Mouse (Mus musculus) kidney, postnatal 0 days (tissue): Measurements from ENCODE around the gene Gm13275. TPM values are rescaled to one million over a fixed set of nuclear protein-coding genes. Genes with fewer than 3 reads are reported as not detected.
"Not testable (repeated sequence)": the region's sequence is repeated elsewhere in the genome, so short reads cannot be mapped to it uniquely, and the experiment has no call there.

ENCODE experiments used
- ATAC-seq: fragments of 200-750 bp; cut with Nextera tagmentation; replicated peaks from 2 replicates; pipeline ENCODE4 v1.8.0; 2017; ENCODE audit warnings: low read depth, moderate number of reproducible peaks, moderate TSS enrichment, moderate library complexity; ENCODE audit not compliant: low FRiP score
- DNase-seq: peaks from one replicate; pipeline ENCODE4 v3.0.0-alpha.2; 2016; ENCODE audit warnings: low spot score
- H3K27ac ChIP-seq: fragments of 300-500 bp; sonication (generic); 2 replicates; pipeline ENCODE4 v1.5.1; 2014; ENCODE audit warnings: mild to moderate bottlenecking
- H3K27me3 ChIP-seq: fragments of 300-500 bp; sonication (generic); 2 replicates; pipeline ENCODE4 v1.6.1; 2014; ENCODE audit warnings: low read length, mixed read lengths; ENCODE audit not compliant: insufficient read depth
- H3K36me3 ChIP-seq: fragments of 300-500 bp; sonication (generic); 2 replicates; pipeline ENCODE4 v1.6.1; 2014; ENCODE audit warnings: low read length, mixed read lengths; ENCODE audit not compliant: insufficient read depth
- H3K4me1 ChIP-seq: fragments of 300-500 bp; sonication (generic); replicated peaks from 2 replicates; pipeline ENCODE4 v1.6.1; 2014; ENCODE audit warnings: antibody characterized with exemption, low read length, mixed read lengths; ENCODE audit not compliant: insufficient read depth
- H3K4me2 ChIP-seq: fragments of 300-500 bp; sonication (generic); 2 replicates; pipeline ENCODE4 v1.6.1; 2014; ENCODE audit warnings: mild to moderate bottlenecking, low read length, moderate library complexity, mixed read lengths
- H3K4me3 ChIP-seq: fragments of 300-500 bp; sonication (generic); replicated peaks from 2 replicates; pipeline ENCODE4 v1.5.1; 2014; ENCODE audit warnings: low read depth, low read length
- H3K9ac ChIP-seq: fragments of 300-500 bp; sonication (generic); 2 replicates; pipeline ENCODE4 v1.6.1; 2014; ENCODE audit warnings: low read depth, low read length
- H3K9me3 ChIP-seq: fragments of 300-500 bp; sonication (generic); replicated peaks from 2 replicates; pipeline ENCODE4 v1.6.1; 2016; ENCODE audit warnings: low read length, inconsistent platforms, mixed read lengths
- CTCF ChIP-seq: IDR thresholded peaks from 2 replicates; pipeline ENCODE4 v1.5.1; 2016; ENCODE audit warnings: antibody characterized with exemption, low read depth, mild to moderate bottlenecking, moderate library complexity
- WGBS: fragments of 180-500 bp; shearing (Covaris S2); extraction: QIAGEN DNeasy Blood & Tissue Kit; methylation state at CpG from one replicate; pipeline ENCODE4 v1.1.7; 2014; 5-methylcytosine and 5-hydroxymethylcytosine counted together
- polyA plus RNA-seq: library from polyadenylated mRNA; unstranded; fragments of >200 nt; fragmentation: Nextera tagmentation; extraction: Ambion mirVana; gene quantifications from 2 replicates; pipeline ENCODE4 v1.2.1, GENCODE M21; 2015

Gene Gm13275
- polyA plus RNA-seq, result not detected in 2 replicates

GRCm38 (mm10) chr4:88793936-88794675 lies at the start of gene Gm13275:
Gm13275 (plus strand) TSS chr4:88794487.
- DNase-seq, H3K9ac ChIP-seq, H3K4me3 ChIP-seq, H3K9me3 ChIP-seq, H3K4me1 ChIP-seq, H3K27ac ChIP-seq, H3K36me3 ChIP-seq, ATAC-seq, H3K27me3 ChIP-seq, H3K4me2 ChIP-seq: not testable (repeated sequence)
- WGBS, result 0% methylated on average over 10 of the region's 52 CpGs
- TF ChIP-seq CTCF, result peak; percentile 40; the same call in 1 of the 2 replicates

DNA sequence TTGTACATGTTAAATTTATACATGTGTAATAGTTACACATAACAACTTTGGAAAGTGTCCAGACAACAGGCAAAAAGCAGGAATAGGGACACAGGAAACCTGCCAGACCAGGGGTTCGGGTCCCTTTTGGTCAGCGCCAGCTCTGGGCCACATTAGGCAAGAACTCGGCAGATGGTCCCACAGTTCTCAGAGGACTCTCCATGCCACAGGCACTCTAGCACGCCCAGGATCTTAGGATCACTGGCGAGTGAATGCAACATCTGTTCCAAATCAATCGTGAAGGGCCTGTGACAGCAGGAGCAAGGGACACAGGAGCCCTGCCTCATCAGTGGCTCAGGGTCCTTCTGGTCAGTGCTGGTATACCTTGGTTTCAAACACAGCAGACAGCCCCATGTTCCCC lies 44.4 kb upstream of the Gm13275 start:
- DNase-seq (no peak), ATAC-seq (no peak)
- WGBS, result 49% methylated on average over 6 of the region's 6 CpGs
- H3K36me3 ChIP-seq, result no peaks in the 10 kb centered on the region
- H3K27ac ChIP-seq, result no peak overlapping the region
- no peak overlapping the region for H3K4me3 ChIP-seq
- H3K9ac ChIP-seq, result no peak overlapping the region
- H3K4me1 ChIP-seq, result no peaks in the 10 kb centered on the region
- H3K4me2 ChIP-seq, result no peak overlapping the region
- no peak for TF ChIP-seq CTCF
- no peaks in the 10 kb centered on the region for H3K9me3 ChIP-seq
- no peaks in the 10 kb centered on the region for H3K27me3 ChIP-seq

DNA sequence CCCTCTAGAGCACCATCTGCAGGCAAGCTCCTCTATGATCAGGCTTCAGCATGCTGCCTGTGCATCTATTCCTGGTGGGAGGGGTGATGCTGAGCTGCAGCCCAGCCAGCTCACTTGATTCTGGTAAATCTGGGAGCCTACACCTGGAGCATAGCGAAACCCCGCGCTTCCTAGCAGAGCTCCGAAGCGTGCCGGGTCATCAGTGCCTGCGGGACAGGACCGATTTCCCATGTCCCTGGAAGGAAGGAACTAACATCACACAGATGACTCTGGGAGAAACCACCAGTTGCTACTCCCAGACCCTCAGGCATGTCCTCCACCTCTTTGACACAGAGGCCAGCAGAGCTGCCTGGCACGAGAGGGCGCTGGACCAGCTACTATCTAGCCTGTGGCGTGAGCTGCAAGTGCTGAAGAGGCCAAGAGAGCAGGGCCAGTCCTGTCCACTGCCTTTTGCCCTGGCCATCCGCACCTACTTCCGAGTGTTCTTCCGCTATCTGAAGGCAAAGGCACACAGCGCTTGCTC lies 39.4 kb upstream of the Gm13275 start, which contains the start of gene Gm13271:
TSS of gene Gm13271 (plus strand) at position 51 of the 523 bp plus-strand sequence.
- H3K9me3 ChIP-seq, H3K4me3 ChIP-seq, H3K27me3 ChIP-seq, DNase-seq, H3K27ac ChIP-seq, H3K4me1 ChIP-seq, H3K36me3 ChIP-seq, H3K9ac ChIP-seq, H3K4me2 ChIP-seq, ATAC-seq: not testable (repeated sequence)
- 0 out of 2 replicates have a peak, but pooled peaks have one; percentile 26 for TF ChIP-seq CTCF
- 81% methylated on average over 15 of the region's 15 CpGs for WGBS

DNA sequence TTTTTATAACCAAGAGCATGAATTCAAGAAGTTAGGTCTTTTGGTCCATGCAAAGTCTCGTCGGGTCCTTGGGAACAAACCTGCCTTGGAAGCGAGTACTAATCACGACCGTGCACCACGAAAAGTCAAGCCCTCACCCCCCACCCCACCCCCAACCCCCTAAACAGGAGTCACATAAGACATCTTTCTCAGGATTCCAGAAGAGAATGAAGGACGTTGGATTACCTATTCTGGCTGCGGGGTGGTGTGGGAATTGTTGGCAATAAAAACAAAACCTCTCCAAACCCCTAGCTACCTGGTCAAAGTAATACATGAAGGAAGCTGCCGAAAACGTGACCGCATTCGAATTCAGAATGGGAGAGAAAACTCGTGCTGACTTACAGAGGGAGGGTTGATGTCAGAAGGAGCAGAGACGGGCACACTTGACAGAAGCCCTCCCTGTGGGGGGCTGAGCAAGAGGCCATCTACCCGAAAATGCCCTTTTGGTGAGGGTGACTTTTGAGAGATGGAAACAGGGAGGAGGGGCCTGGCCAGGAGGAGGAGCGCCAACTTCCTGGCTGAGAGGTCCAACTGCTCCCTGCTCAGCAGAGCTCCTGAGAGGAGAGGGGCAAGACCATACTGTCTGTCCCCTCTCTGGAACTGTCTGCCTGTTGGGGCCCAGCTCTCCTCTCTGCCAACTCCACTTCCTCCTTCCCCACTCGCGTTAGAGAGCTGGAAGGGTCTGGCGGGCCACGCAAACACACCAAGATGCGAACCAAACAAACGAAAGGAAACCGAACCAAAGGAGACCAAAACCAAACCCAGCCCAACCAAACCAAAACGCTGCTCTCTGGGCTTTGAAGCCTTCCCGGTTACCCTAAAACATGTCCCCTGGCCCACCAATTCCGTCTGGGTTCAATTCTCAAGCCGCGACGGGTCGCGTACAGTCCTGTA lies 37.4 kb upstream of the Gm13275 start:
- H3K4me3 ChIP-seq, result peak overlapping the region; percentile 46
- DNase-seq, ATAC-seq: not testable (repeated sequence)

DNA sequence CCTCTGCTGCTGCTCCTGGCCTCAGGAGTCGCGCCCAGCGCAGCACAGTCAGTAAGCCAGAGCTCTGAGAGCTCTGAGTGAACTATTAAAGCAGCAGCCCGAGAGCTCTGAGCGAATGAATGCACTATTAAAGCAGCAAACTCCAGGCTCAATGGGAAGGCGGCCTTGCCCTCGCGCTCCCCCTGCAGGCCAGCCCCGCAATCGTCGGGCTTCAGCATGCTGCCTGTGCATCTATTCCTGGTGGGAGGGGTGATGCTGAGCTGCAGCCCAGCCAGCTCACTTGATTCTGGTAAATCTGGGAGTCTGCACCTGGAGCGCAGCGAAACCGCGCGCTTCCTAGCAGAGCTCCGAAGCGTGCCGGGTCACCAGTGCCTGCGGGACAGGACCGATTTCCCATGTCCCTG lies 36.7 kb upstream of the Gm13275 start:
- H3K9ac ChIP-seq, result peak overlapping the region; percentile 65

More for the DNA sequence above, 37.4 kb upstream of the Gm13275 start:
- H3K9me3 ChIP-seq, H3K36me3 ChIP-seq, H3K4me1 ChIP-seq, H3K27me3 ChIP-seq: not testable (repeated sequence)
- peak overlapping the region; percentile 65 for H3K9ac ChIP-seq
- peak overlapping the region; percentile 98 for H3K27ac ChIP-seq
- peak overlapping the region; percentile 75 for H3K4me2 ChIP-seq
- WGBS, result 11% methylated on average over 28 of the region's 31 CpGs

GRCm38 (mm10) chr4:88758751-88759150 lies 35.5 kb upstream of the Gm13275 start:
- not testable (repeated sequence) for H3K36me3 ChIP-seq, H3K9ac ChIP-seq, DNase-seq, H3K27ac ChIP-seq, H3K4me2 ChIP-seq, H3K4me3 ChIP-seq, H3K27me3 ChIP-seq, H3K9me3 ChIP-seq, ATAC-seq, H3K4me1 ChIP-seq
- 87% methylated on average over 8 of the region's 9 CpGs for WGBS

More for the DNA sequence above, 36.7 kb upstream of the Gm13275 start:
- H3K4me1 ChIP-seq, H3K9me3 ChIP-seq, H3K27me3 ChIP-seq, H3K36me3 ChIP-seq: not testable (repeated sequence)
- Histone ChIP-seq H3K4me3 (peak overlapping the region; percentile 46), H3K27ac (peak overlapping the region; percentile 98), H3K4me2 (peak overlapping the region; percentile 75)
- peak; percentile 71 for TF ChIP-seq CTCF
- DNase-seq (peak; percentile 96), ATAC-seq (peak; percentile 100)
- WGBS, result under 1% methylated on average over 11 of the region's 21 CpGs

DNA sequence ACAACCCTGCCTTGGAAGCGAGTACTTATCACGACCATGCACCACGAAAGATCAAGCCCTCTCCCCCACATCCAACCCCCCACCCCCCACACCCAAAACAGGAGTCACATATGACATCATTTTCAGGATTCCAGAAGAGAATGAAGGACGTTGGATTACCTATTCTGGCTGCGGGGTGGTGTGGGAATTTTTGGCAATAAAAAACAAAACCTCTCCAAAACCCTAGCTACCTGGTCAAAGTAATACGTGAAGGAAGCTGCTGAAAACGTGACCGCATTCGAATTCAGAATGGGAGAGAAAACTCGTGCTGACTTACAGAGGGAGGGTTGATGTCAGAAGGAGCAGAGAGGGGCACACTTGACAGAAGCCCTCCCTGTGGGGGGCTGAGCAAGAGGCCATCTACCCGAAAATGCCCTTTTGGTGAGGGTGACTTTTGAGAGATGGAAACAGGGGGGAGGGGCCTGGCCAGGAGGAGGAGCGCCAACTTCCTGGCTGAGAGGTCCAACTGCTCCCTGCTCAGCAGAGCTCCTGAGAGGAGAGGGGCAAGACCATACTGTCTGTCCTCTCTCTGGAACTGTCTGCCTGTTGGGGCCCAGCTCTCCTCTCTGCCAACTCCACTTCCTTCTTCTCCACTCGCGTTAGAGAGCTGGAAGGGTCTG lies 34.5 kb upstream of the Gm13275 start, which contains the start of gene Gm13283:
TSS of gene Gm13283 (plus strand) at position 510 of the 659 bp plus-strand sequence.
- DNase-seq, ATAC-seq: not testable (repeated sequence)
- H3K27ac ChIP-seq, result peak within 1 kb of the TSS; percentile 73

More for the DNA sequence above, 34.5 kb upstream of the Gm13275 start, which contains the start of gene Gm13283:
- H3K36me3 ChIP-seq, H3K27me3 ChIP-seq, H3K9ac ChIP-seq, H3K9me3 ChIP-seq, H3K4me1 ChIP-seq: not testable (repeated sequence)
- H3K4me2 ChIP-seq, result peak within 1 kb of the TSS; percentile 34; the same call in 1 of the 2 replicates
- H3K4me3 ChIP-seq, result peak within 1 kb of the TSS; percentile 16; the same call in 1 of the 2 replicates
- 20% methylated on average over 7 of the region's 14 CpGs for WGBS
